Mouse (Mus musculus) cerebellum, postnatal 10 days (tissue): ENCODE measurements around the gene Msmp.
A peak's percentile ranks its signal among the peaks of the same experiment; 100 is the strongest.

Experiments used
- DNase-seq, 2 experiments: peaks; one replicate each; pipeline ENCODE4 v3.0.0; 2021; ENCODE audit warnings: mixed read lengths in 2 of 2

Gene Msmp

DNA sequence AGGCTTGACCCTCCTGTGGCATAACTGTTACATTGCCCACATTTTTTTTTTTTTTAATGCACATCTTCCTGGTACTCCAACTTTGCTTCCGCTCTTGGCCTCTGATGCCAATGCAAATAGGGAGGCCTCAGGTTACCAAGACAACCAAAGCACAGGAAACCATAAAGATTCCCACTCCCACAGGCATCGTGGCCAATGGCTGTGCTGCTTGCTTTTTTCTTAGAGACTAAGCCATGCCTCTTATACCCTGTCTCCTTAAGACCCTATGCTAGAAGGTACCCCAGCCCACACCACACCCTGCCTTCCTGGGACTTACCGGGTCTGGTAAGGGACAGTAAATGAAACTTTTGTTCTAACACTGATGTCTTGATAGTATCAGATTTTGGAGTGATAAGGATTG, 9.2 kb upstream of the Msmp start:
- no peak for DNase-seq

DNA sequence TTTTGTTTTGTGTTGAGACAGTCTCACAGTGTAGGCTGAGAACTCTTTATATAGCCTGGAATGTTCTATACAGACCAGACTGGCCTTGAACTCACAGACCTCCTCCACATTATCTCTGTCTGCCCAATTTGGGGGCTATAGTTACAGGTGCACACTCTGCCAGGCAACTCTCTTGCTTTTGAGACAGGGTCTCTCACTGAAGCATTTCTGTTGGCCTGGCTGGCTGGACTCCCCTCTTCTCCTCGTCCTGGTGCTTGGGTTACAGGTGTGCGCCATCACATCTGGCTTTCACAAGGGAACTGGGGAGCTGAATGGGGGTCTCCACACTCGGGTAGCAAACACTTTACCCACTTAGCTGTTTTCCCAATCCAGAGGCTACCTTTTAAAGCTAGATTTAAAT, 7.7 kb upstream of the Msmp start:
- DNase-seq, result no peak

DNA sequence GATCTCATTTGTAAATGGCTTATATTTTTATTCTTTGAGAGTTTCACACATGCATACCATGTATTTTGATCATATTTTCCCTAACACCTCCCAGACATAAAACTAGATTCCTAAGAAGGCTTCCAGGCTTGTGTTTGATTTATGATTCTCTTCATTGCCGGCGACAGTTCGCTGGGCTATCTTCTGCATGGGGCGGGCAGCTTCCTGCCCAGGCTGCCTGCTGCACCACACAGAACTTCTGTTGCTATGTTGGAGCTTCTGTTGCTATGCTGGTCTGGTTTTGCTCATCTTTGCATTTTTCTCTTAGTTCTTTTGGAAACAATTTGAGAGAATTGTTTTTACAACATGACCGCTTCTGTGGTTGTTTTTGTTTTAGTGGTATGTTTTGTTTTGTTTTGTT, 7.2 kb upstream of the Msmp start:
- DNase-seq, result no peak

DNA sequence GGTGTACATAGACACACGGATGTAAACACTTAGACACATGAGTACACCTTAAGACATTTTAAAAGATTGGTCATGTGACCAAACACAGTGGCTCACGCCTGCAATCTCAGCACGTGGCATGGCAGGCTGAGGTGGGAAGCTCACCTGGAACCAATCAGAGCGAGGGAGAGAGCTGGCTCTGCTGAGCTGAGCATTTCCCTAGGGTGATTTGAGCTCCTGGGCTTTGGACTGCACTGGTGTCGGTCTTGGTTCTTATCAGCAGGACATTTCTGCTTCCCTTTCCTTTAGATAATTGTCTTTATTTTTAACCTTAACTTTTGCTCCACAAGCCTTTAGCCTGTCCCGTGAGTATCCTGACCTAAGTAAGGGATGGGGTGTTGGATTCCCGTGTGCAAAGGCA, 3.4 kb upstream of the Msmp start:
- no peak for DNase-seq

DNA sequence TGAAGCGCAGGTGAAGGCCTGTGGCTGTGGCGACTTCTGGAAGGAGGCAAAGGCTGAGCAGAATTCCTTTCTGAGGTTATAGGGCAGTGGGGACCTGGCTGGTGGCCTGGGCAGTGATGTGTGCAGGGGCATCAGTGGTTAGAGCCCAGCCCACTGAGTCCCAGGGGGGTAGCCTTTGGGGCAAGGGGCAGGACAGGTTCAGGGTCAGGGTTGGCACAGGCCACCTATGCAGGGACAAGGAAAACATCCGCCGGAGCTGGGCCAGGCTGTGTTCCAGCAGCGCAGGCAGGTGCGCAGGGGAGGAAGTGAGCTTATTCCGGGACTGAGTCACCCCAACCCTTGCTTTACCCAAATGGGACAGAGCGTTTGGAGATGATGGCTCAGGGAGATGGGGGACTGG, 2.1 kb upstream of the Msmp start:
- DNase-seq, result no peak

DNA sequence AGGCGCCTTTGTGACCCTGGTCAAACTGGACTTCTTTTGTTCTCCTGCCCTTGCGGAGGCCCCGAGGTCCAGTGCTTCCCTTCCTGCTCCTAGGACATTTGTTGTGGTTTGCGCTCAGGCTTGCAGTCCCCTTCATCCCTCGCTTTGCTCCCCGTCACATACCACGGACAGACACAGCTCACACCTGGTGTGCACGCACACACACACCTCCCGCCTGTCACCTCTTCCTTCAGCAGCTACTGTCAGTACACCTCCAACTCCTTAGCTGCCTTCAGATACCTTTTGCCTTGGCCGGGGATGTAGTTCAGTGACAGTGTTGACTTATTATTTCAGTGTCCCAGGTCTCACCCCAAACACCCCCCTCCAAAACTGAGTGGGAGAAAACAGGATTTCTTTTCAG, 1.4 kb upstream of the Msmp start:
- DNase-seq, result no peak

DNA sequence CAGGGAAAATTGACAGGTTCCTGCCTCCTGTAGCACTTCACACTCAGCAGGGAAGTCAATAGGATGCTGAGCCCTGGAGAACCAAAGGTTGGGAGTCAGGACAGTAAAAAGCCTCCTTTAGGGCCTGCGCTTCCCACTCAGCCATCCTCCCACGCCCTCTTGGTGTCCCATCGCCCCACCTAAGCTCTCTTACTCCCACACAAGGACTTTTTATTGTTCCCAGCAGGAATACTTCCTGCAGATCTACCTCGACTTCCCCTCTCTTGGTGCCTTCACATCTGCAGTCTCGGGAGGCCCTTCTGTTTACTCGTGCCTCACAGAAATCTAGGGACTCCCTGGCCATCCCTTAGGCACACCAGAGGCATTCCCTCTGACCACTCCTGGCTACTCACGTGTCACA, 873 bp downstream of the Msmp start:
- no peak for DNase-seq

DNA sequence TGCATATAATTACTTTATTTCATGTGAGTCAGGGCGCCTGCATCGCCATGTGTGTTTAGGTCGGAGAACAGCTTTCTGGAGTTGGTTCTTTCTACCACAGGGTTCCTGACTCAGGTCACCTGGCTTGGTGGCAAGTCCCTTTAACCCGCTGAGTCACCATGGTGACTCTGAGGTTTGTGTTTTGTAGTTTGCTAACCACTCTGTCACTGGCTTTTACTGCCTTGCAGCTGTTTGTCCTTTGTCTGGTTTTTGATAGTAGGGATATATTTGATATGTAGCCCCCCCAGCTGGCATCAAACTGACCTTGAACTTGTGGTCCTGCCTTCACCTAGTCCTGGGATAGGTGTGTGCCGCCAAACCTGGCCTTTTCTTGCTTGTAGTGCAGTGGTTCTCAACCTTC, 2.1 kb downstream of the Msmp start:
- no peak for DNase-seq

DNA sequence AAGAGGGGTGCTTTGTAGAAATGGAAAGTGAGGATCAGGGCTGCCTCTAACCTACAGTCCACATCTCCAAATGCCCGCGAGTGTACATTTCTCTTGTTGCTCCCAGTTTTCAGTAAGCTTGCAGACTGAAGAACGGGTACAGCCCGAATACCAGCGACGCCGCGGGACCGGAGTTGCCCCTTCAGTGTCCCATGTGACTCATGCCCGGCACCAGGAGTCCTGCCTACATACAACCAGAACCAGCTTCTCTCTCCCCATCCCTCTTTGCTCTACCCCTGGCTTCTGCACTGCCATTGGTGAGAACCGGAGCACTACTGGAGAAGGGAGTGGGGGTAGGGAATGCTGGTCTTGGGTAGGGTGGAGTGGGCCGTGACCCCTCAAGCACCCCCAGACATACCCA, 2.9 kb downstream of the Msmp start:
- no peak for DNase-seq

DNA sequence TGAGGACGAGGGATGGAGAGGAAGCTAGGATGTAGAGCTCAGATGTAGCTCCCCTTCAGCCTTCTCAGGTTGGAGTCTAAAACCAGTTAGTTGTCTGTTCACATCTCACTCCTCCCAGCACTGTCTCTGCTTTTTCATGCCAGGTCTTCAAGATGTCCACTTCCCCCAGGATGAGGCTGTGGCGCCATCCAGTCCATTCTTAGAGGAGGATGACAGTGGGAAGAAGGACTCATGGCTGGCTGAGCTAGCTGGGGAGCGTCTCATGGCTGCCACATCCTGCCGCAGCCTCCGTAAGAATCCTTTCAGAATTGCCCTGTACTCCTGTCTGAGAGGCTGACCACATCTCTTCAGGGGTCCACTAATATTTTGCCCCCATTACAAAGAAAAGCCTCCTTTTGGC, 3.6 kb downstream of the Msmp start:
- DNase-seq, result no peak

DNA sequence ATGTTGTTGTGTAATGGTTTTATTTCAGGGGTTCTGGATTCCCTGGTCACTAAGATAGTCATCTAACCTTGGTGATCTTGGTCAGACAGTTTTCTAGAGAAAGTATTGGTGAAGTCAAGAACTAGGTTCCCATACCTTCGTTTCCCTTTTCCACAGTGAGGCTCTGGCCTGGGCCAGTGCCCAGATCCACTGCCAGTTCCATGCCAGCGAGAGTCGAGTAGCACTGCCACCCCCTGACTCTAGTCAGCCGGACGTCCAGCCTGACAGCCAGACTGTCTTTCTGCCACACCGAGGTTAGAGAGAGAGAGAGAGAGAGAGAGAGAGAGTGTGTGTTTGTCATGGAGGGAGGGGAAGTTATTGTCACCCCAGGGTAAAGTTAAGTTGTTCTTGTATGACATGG, 4.6 kb downstream of the Msmp start:
- DNase-seq, result peak; percentile 45 to 54

DNA sequence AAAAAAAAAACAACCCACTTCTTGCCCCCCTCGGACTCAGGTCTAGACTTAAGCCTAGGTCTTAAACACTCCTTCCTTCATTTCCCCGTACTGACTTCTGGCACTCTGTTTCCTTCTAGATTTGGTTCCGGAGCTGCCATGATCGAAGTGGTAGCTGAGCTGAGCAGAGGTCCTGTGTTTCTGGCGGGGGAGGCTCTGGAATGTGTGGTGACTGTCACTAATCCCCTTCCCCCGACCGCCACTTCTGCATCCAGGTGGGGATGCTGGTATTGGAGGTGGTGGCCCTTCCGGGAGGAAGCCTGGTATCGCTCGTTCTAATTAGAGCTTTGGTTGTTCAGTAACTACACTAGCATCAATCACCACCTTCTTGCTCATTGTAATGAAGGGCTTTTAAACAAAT, 5.0 kb downstream of the Msmp start:
- peak in 1 of 2 experiments; percentile 38 for DNase-seq

DNA sequence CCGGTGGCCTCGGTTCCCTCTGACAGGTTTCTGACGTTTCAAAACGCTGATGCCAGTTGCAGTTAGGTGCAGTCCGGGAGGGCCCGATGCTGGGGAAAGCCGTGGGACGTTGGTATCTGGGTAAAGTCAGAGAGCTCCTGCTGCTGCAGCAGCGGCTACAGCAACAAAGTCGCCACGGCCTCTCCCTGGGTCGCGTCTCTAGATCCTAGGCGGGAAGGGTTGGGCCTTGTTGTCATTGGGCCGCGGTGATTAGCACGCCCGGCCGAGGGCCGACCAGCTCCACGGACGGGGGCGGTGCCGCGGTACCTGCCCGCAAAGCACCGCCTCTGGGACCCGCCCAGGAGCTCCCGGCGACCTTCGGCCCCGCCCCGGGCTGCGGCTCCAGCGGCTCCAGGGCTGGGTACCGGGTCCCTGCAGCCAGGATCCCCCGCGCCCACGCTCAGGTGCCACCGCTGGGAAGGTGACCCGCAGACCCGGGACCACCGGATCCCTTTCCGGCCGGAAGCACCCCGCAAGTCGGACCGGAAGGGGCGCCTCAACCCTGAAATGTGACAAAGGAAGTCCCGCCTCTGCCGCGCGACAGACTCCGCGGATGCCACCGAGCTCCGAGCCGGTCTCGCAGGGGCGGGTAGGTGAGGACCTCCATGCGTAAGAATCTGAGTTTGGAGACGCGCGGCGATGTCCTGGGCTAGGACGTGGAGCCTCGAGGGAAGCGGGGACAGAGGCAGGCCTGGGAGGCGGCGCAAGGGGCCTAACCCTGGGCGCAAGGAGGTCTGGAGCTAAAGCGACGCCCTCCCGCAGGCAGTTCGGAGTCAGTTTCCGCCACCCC, 5.7 kb downstream of the Msmp start, which contains the start of the genes Rgp1 and Gba2:
Rgp1 (plus strand) TSS at position 340 of the 829 bp plus-strand sequence.
Gba2 (minus strand) TSS at position 498 of the 829 bp plus-strand sequence.
- DNase-seq, result peak; percentile 90

DNA sequence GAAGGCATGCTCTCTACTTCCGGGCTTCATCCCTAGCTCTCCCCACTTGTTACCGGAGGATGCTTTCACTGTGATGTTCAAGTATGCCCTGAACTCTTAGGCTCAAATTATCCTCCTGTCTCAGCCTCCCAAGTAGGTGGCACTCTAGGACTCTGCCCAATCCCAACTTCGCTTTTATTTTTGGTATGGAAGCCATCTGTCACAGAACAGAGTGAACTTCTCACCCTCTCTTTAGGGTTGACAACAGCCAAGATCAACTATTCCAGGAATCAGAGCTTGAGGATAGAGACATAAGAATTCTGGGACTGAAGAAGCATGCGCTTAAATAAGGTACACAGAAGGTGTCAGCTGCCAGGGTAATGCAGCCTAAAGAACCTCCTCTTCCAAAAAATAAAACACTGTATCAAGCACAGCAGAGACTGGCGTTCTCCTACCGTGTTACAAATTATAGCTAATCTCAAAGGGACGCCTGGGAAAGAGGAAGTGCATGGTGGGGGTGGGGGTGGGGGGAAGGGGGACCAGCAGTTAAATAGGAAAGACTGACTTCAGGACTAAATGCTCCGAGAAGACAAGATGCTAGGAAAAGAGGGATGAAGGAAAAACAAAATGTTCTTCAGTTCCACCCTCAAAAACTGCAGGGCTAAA, 6.9 kb downstream of the Msmp start:
- no peak for DNase-seq

DNA sequence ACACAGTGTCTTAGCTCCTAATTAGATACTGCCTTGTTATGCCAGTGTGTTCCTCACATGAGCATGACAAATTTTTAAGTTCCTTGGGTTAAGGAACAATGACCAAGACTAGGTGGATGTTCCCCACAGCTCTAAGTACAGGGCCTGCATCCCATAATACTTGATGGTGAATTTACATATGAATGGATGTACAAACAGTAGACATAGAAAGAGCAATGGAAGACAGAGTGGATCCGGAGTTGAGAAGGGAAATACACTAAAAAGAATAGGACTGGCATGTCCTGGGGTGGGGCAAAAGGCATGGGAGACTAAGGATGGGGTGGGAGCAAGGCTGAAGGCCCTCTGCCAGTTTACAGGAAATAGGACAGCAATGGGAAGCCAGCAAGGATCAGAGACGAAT, 8.9 kb downstream of the Msmp start:
- DNase-seq, result no peak

DNA sequence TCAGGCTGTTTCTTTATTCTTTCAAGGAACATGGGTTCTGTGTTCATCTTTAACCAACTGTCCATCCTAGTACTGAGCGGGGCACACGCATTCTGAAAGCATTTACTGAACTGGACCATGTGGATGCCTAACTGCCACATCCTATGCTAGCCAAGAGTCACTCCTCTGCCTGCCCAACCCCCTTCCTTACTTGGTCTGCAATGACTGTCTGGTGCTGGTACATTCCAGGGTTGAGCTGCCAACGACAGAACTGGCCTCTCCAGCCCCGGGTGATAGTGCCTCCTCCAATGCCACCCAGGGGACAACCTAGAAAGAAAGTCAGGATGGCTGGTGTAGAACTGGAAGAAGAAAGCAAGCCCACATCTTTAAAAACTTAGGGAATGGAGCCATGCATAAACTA, 10.7 kb downstream of the Msmp start:
- DNase-seq, result no peak

DNA sequence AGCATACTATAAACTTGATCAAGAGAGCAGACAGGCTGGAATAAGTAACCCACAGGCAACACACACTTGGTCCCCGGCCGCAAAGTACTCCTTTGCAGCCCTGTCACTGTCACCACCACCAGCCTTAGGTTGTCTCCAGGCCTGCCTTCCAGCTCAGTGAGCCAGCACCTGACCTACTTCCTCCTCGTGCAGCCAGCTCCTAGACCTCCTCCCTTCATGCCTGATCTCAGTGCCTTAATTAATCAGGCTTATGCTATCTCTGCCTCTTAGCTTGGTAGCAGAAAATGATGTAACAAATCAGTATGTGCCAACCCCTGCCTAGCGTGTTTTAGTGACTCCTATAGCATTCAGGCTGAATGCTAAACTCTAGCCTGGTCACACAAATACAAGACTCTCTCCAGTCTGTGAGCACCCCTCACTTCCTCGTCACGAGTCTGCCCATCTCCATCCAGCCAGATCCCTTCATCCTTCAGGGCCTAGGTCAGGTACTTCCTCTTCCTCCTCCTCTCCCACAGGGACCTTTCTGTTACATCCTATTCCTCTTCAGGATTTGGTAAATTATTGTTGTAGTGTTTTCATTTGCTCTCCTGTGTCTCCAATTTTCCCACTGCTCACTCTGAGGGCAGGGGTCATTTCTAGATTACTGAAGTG, 12.8 kb downstream of the Msmp start:
- no peak for DNase-seq

DNA sequence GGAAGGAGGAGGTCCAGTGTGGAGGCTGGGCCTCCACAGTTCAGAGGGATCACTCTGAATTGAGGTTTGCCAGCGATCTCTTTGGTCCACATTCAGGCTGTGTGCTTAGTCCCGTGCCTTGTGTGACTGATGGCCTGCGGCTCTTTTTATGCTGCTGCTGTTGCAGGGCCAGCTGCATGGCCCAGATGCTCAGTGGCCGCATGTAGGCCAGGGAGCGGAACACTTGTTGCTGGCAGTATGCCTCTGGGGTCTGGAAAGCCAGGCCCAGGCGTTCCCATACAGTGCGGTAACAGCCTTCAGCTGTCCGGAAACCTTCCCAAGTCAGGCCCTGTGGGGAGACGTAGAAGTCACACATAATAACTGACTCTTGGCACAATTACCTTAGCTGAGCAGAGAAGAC, 17.2 kb downstream of the Msmp start:
- DNase-seq, result no peak

DNA sequence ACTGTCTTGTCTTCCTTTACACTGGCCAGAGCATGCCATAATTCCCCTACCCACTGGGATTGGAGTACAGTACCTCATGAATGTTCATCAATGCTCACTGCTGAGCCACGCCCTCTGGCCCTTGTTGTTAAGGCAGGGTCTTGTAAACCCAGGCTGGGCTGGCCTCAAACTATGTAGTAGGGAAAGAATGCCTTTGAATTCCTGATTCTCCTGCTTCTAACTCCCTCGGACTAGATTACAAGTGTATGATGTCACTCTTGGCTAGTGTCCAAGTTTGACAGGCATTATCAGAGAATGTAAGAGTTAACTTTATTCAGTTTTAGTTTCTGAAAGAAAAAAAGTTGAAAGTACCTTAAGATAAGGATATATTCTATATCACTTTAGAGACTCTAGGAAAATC, 20.1 kb downstream of the Msmp start:
- peak in 1 of 2 experiments; percentile 63 for DNase-seq

DNA sequence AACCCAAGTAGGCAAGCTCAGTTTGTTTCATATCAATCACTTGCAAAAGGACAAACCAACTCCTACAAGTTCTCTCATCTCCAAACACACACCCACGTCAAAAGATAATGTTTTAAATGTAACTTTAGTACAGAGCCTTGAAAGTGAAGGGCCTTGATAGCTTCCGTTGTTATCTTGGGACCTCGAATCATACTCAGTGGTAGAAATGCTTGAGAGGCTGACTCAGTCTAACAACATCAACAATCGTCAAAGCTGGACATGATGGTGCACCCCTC, 20.8 kb downstream of the Msmp start:
- no peak for DNase-seq

DNA sequence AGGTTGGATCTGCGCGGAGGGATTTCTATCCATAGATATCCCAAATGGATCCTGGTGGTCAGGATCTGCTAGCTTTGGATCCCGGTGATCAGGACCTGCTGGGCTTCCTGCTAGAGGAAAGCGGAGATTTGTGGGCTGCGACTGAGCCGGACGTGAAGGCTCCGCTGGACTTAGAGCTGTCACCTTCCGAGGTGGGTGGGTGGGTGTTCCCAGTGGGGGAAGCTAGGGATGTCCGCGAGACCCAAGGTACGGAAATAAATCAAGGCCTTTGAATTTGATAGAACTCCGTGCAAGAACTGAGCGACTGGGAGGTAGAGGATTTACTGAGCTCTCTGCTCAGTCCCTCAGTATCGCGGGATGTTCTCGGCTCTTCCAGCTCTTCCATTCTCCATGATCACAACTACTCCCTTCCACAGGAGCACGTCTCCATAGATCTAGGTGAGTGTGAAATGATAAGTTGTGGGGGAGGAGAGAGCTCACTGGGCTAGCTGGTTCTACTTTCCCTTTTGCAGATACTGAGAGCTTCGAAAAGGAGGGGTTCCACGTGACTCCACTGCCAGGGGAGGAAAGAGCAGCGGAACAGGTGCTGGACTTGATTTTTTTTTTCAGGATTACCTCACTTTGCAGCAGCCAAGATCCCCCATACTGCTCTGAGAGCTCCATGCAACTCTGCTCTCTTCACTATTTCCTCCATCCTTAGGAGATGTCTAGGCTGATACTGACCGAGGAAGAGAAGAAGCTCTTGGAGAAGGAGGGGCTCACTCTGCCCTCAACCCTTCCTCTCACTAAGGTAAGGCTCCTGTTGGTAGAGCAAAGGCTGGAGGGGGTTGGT, 21.3 kb downstream of the Msmp start:
- DNase-seq, result no peak

DNA sequence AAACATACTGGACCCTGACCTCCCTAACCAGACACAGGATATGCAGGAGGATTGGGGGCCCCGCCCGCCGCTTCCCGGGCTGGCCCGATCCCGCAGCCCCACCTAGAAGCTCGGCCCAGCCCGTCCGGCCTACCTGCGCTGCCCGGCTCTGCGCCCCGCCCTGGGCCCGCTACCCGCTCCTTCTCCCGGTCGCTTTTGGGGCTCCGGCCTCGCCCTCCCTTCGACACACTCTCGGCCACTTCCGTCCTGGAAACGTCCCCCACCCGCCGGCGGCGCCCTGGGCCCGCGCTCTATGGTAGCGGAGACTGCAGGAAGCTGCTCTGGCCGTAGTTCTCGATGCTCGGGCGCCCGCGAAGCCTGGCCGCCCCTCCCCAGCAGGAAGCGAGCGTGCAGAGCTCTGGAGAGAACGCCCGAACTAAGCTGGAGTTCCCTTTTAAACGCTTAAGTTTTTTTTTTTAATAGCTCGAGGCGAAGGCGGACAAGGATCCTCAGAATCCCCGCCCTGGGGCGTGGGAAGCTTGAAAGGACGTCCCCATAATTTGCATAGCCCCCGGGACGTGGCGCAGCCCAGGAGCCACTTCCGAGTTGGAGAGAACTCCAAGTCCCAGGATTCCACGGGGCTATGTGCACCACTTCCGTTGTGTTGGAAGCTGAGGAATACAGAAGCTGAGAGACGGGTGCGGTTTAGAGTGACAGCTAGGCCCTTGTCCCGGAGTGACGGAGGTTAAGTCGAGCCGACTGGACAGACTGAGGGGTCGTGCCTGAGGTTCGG, 22.1 kb downstream of the Msmp start, which contains the start of the genes Creb3 and Tln1:
Creb3 (plus strand) TSS at position 336 of the 772 bp plus-strand sequence.
Tln1 (minus strand) TSS at position 695 of the 772 bp plus-strand sequence.
- peak; percentile 96 to 97 for DNase-seq
